Comparison of ENCODE assay signal across 18 mouse cellular contexts in genomic region chr19:29853711-29854110, GRCm38 (mm10).
"Had no signal": no experiment of that assay in that cellular context is flagged by ENCODE, and none has a peak within 500 bp of the region (broad histone marks: within the 10 kb centered on the region; RNA-seq: fewer than 3 reads in every experiment).

No protein-coding gene starts in this region.

- H3K27me3 ChIP-seq: midbrain, embryonic 12.5 days; neural tube, embryonic 13.5 days; neural tube, embryonic 15.5 days had no signal

- H3K4me1 ChIP-seq: midbrain, embryonic 10.5 days; midbrain, embryonic 12.5 days; neural tube, embryonic 13.5 days; neural tube, embryonic 15.5 days had no signal

- DNase-seq: lung, adult 18-20 months; lung, embryonic 14.5 days; lung, postnatal 10 days; lung, postnatal 4 days; midbrain, embryonic 14.5 days; retina, postnatal 1 day; right cerebral cortex, adult 18-20 months; right cerebral cortex, postnatal 25 days; right cerebral cortex, postnatal 4 days; spleen, adult 18-20 months; thymus, adult 18-20 months; thymus, postnatal 14 days; thymus, postnatal 36 days had no signal

- H3K9me3 ChIP-seq: midbrain, embryonic 10.5 days; midbrain, embryonic 12.5 days; neural tube, embryonic 13.5 days; neural tube, embryonic 15.5 days had no signal

- H3K27ac ChIP-seq: midbrain, embryonic 10.5 days; midbrain, embryonic 12.5 days; neural tube, embryonic 13.5 days; neural tube, embryonic 15.5 days had no signal

- H3K4me3 ChIP-seq: midbrain, embryonic 10.5 days; midbrain, embryonic 12.5 days; myocyte; neural tube, embryonic 13.5 days; neural tube, embryonic 15.5 days had no signal

- H3K36me3 ChIP-seq: midbrain, embryonic 10.5 days; midbrain, embryonic 12.5 days; neural tube, embryonic 13.5 days; neural tube, embryonic 15.5 days had no signal
